Mouse (Mus musculus) embryonic facial prominence, embryonic 11.5 days (tissue): ENCODE results near the gene Got1. TPM values are rescaled to one million over a fixed set of nuclear protein-coding genes. Genes with fewer than 3 reads are reported as not detected.

Experiments used
- ATAC-seq: fragments of 200-750 bp; cut with Nextera tagmentation; replicated peaks from 2 replicates; pipeline ENCODE4 v1.8.0; 2017; ENCODE audit warnings: low read depth; ENCODE audit not compliant: insufficient number of reproducible peaks, low FRiP score, low TSS enrichment
- DNase-seq: peaks from one replicate; pipeline ENCODE4 v3.0.0-alpha.2; 2015; ENCODE audit warnings: low spot score
- H3K27ac ChIP-seq: fragments of 300-500 bp; sonication (generic); replicated peaks from 2 replicates; pipeline ENCODE4 v1.5.1; 2014; ENCODE audit warnings: mild to moderate bottlenecking, low read depth, low read length, control low read depth
- H3K27me3 ChIP-seq: fragments of 300-500 bp; sonication (generic); 2 replicates; pipeline ENCODE4 v1.6.1; 2014; ENCODE audit warnings: mild to moderate bottlenecking, low read length, moderate library complexity, mixed read lengths; ENCODE audit not compliant: control insufficient read depth, insufficient read depth
- H3K36me3 ChIP-seq: fragments of 300-500 bp; sonication (generic); replicated peaks from 2 replicates; pipeline ENCODE4 v1.6.1; 2014; ENCODE audit warnings: low read depth, mild to moderate bottlenecking, low read length, moderate library complexity, mixed read lengths; ENCODE audit not compliant: control insufficient read depth, insufficient read depth
- H3K4me1 ChIP-seq: fragments of 300-500 bp; sonication (generic); 2 replicates; pipeline ENCODE4 v1.6.1; 2014; ENCODE audit warnings: low read length, mixed read lengths; ENCODE audit not compliant: control insufficient read depth, insufficient read depth
- H3K4me2 ChIP-seq: fragments of 300-500 bp; sonication (generic); 2 replicates; pipeline ENCODE4 v1.6.1; 2014; ENCODE audit warnings: low read depth, mild to moderate bottlenecking, control low read depth, low read length, moderate library complexity
- H3K4me3 ChIP-seq: fragments of 300-500 bp; sonication (generic); 2 replicates; pipeline ENCODE4 v1.5.1; 2014; ENCODE audit warnings: low read depth, low read length, control low read depth
- H3K9ac ChIP-seq: fragments of 300-500 bp; sonication (generic); replicated peaks from 2 replicates; pipeline ENCODE4 v1.6.1; 2014; ENCODE audit warnings: mild to moderate bottlenecking, control low read depth, low read length
- H3K9me3 ChIP-seq: fragments of 300-500 bp; sonication (generic); replicated peaks from 2 replicates; pipeline ENCODE4 v1.6.1; 2016; ENCODE audit warnings: mild to moderate bottlenecking, low read length, inconsistent platforms, mixed read lengths; ENCODE audit not compliant: control insufficient read depth
- WGBS: fragments of 180-500 bp; shearing (Covaris S2); extraction: QIAGEN DNeasy Blood & Tissue Kit; methylation state at CpG from one replicate; pipeline ENCODE4 v1.1.7; 2014; 5-methylcytosine and 5-hydroxymethylcytosine counted together
- polyA plus RNA-seq: library from polyadenylated mRNA; unstranded; fragments of >200 nt; fragmentation: Nextera tagmentation; extraction: Ambion mirVana; gene quantifications from 2 replicates; pipeline ENCODE4 v1.2.1, GENCODE M21; 2014

The Got1 gene
- polyA plus RNA-seq, 1 experiment from 2014 or later, result 46.3 TPM

- H3K4me1 ChIP-seq, result no peaks in the 10 kb centered on the region
- ATAC-seq (no peak), DNase-seq (no peak)
- no peaks in the 10 kb centered on the region for H3K9me3 ChIP-seq
- H3K36me3 ChIP-seq, result no peaks in the 10 kb centered on the region
- WGBS, result 72% methylated on average over 7 of the region's 7 CpGs
- no peaks in the 10 kb centered on the region; the same call in 1 of the 2 replicates for H3K27me3 ChIP-seq
- H3K4me2 ChIP-seq, result no peak overlapping the region
- no peak overlapping the region for H3K4me3 ChIP-seq
- H3K27ac ChIP-seq, result no peak overlapping the region
- no peak overlapping the region for H3K9ac ChIP-seq
Observed at GRCm38 (mm10) chr19:43476063-43476462, 48.3 kb downstream of the Got1 start.

- no peaks in the 10 kb centered on the region for H3K9me3 ChIP-seq
- DNase-seq (no peak), ATAC-seq (no peak)
- WGBS, result 39% methylated on average over 2 of the region's 2 CpGs
- H3K4me3 ChIP-seq, result no peak overlapping the region
- H3K36me3 ChIP-seq, result no peaks in the 10 kb centered on the region
- H3K4me1 ChIP-seq, result no peaks in the 10 kb centered on the region
- H3K4me2 ChIP-seq, result no peak overlapping the region
- no peak overlapping the region for H3K27ac ChIP-seq
- no peaks in the 10 kb centered on the region; the same call in 1 of the 2 replicates for H3K27me3 ChIP-seq
- H3K9ac ChIP-seq, result no peak overlapping the region
Observed at GRCm38 (mm10) chr19:43475642-43476041, 48.8 kb downstream of the Got1 start.

- WGBS, result 90% methylated on average over 7 of the region's 7 CpGs
- H3K4me2 ChIP-seq, result no peak overlapping the region
- H3K27ac ChIP-seq, result no peak overlapping the region
- no peaks in the 10 kb centered on the region; the same call in 1 of the 2 replicates for H3K27me3 ChIP-seq
- H3K9me3 ChIP-seq, result no peaks in the 10 kb centered on the region
- no peaks in the 10 kb centered on the region for H3K4me1 ChIP-seq
- ATAC-seq (no peak), DNase-seq (no peak)
- H3K36me3 ChIP-seq, result no peaks in the 10 kb centered on the region
- no peak overlapping the region for H3K4me3 ChIP-seq
- H3K9ac ChIP-seq, result no peak overlapping the region
Observed at GRCm38 (mm10) chr19:43472781-43473180, 51.6 kb downstream of the Got1 start.

- H3K9me3 ChIP-seq, result no peaks in the 10 kb centered on the region
- no peaks in the 10 kb centered on the region for H3K36me3 ChIP-seq
- H3K27ac ChIP-seq, result no peak overlapping the region
- H3K9ac ChIP-seq, result no peak overlapping the region
- ATAC-seq (no peak), DNase-seq (no peak)
- no peak overlapping the region for H3K4me3 ChIP-seq
- H3K4me2 ChIP-seq, result no peak overlapping the region
- no peaks in the 10 kb centered on the region for H3K4me1 ChIP-seq
- H3K27me3 ChIP-seq, result no peaks in the 10 kb centered on the region; the same call in 1 of the 2 replicates
- 75% methylated on average over 8 of the region's 8 CpGs for WGBS
Observed at GRCm38 (mm10) chr19:43472331-43472730, 52.1 kb downstream of the Got1 start.

- WGBS, result 58% methylated on average over 7 of the region's 7 CpGs
- Histone ChIP-seq H3K27ac (no peak overlapping the region), H3K4me2 (no peak overlapping the region), H3K36me3 (no peaks in the 10 kb centered on the region), H3K4me3 (no peak overlapping the region), H3K4me1 (no peaks in the 10 kb centered on the region), H3K27me3 (no peaks in the 10 kb centered on the region; the same call in 1 of the 2 replicates), H3K9me3 (no peaks in the 10 kb centered on the region), H3K9ac (no peak overlapping the region)
- DNase-seq, result no peak
- ATAC-seq, result no peak
Observed at GRCm38 (mm10) chr19:43469333-43469732, 55.1 kb downstream of the Got1 start.

- H3K4me3 ChIP-seq, result no peak overlapping the region
- H3K4me1 ChIP-seq, result no peaks in the 10 kb centered on the region
- DNase-seq, result no peak
- no peaks in the 10 kb centered on the region; the same call in 1 of the 2 replicates for H3K27me3 ChIP-seq
- no peak for ATAC-seq
- H3K27ac ChIP-seq, result no peak overlapping the region
- H3K9me3 ChIP-seq, result no peaks in the 10 kb centered on the region
- no peak overlapping the region for H3K4me2 ChIP-seq
- 84% methylated on average over 12 of the region's 12 CpGs for WGBS
- H3K36me3 ChIP-seq, result no peaks in the 10 kb centered on the region
- H3K9ac ChIP-seq, result no peak overlapping the region
Observed at GRCm38 (mm10) chr19:43467927-43468685, 56.3 kb downstream of the Got1 start.

- no peak for ATAC-seq
- H3K27me3 ChIP-seq, result no peaks in the 10 kb centered on the region
- H3K9ac ChIP-seq, result no peak overlapping the region
- H3K4me3 ChIP-seq, result no peak overlapping the region
- H3K27ac ChIP-seq, result no peak overlapping the region
- no peak overlapping the region for H3K4me2 ChIP-seq
- no peaks in the 10 kb centered on the region for H3K4me1 ChIP-seq
- WGBS, result 94% methylated on average over 14 of the region's 14 CpGs
- H3K36me3 ChIP-seq, result no peaks in the 10 kb centered on the region
- no peak for DNase-seq
- H3K9me3 ChIP-seq, result no peaks in the 10 kb centered on the region
Observed at GRCm38 (mm10) chr19:43465601-43466255, 58.7 kb downstream of the Got1 start.

- Histone ChIP-seq H3K36me3 (no peaks in the 10 kb centered on the region), H3K4me1 (no peaks in the 10 kb centered on the region), H3K27ac (no peak overlapping the region), H3K4me2 (no peak overlapping the region), H3K27me3 (no peaks in the 10 kb centered on the region), H3K9me3 (no peaks in the 10 kb centered on the region), H3K4me3 (no peak overlapping the region), H3K9ac (no peak overlapping the region)
- DNase-seq (no peak), ATAC-seq (no peak)
- 88% methylated on average over 11 of the region's 11 CpGs for WGBS
Observed at GRCm38 (mm10) chr19:43465076-43465475, 59.3 kb downstream of the Got1 start.
